Mouse (Mus musculus) inflammation-experienced regulatory T-cells (primary cell): ENCODE results near the gene Lamb2. TPM values are rescaled to one million over a fixed set of nuclear protein-coding genes. Genes with fewer than 3 reads are reported as not detected.

ENCODE experiments used
- polyA plus RNA-seq, 2 experiments: library from polyadenylated mRNA; unstranded; fragments of 100-300 nt; shearing (Covaris generic); gene quantifications; one replicate each; pipeline ENCODE4 v1.2.1; 2017

The Lamb2 gene
- polyA plus RNA-seq, result 1 to 10 TPM in 1 of 2 experiments, under 1 TPM in 1; 0.57 to 4.7 TPM

GRCm38 (mm10) chr9:108479721-108480351, at the start of gene Lamb2:
Gene Lamb2 (plus strand): TSS chr9:108479736.

GRCm38 (mm10) chr9:108436182-108436581, 43.4 kb upstream of the Lamb2 start, which contains the start of gene BC048562:
Gene BC048562 (plus strand): TSS chr9:108436482.

GRCm38 (mm10) chr9:108460319-108461178, 19.0 kb upstream of the Lamb2 start, which contains the start of gene Ccdc71:
Gene Ccdc71 (plus strand): TSS chr9:108460527.

GRCm38 (mm10) chr9:108461181-108461631, 18.3 kb upstream of the Lamb2 start, which contains the start of gene Klhdc8b:
Gene Klhdc8b (minus strand): TSS chr9:108461581.

GRCm38 (mm10) chr9:108490559-108491285, 11.2 kb downstream of the Lamb2 start, which contains the start of gene Usp19:
Gene Usp19 (plus strand): TSS chr9:108490602.

GRCm38 (mm10) chr9:108507619-108508434, 28.3 kb downstream of the Lamb2 start, which contains the start of gene Qars:
Gene Qars (plus strand): TSS chr9:108507706.

GRCm38 (mm10) chr9:108516380-108517251, 37.1 kb downstream of the Lamb2 start, which contains the start of gene Qrich1:
Gene Qrich1 (plus strand): TSS chr9:108516806.

Other genes with a start within 250 kb of the Lamb2 start
- gene Dag1, start 215.8 kb upstream of the Lamb2 start, polyA plus RNA-seq, result 10 to 100 TPM; 12.6 to 15.8 TPM
- gene Nicn1, start 189.3 kb upstream of the Lamb2 start, polyA plus RNA-seq, result 1 to 10 TPM; 1.3 to 3.2 TPM
- gene Amt, start 182.9 kb upstream of the Lamb2 start, polyA plus RNA-seq, result under 1 TPM; 0.47 to 0.89 TPM
- gene Rhoa, start 173.6 kb upstream of the Lamb2 start, polyA plus RNA-seq, result 100 to 1,000 TPM; 352 to 371 TPM
- gene Tcta, start 173.6 kb upstream of the Lamb2 start, polyA plus RNA-seq, result 10 to 100 TPM; 13.0 to 15.4 TPM
- gene Gpx1, start 140.8 kb upstream of the Lamb2 start, polyA plus RNA-seq, result 100 to 1,000 TPM; 526 to 558 TPM
- 100 to 1,000 TPM; 146 to 173 TPM for gene Usp4, start 131.9 kb upstream of the Lamb2 start, polyA plus RNA-seq
- 1 to 10 TPM; 2.6 to 3.9 TPM for gene 1700102P08Rik, start 86.9 kb upstream of the Lamb2 start, polyA plus RNA-seq
- 1 to 10 TPM in 1 of 2 experiments, not detected in 1; 1.8 TPM for gene Ccdc36, start 51.3 kb upstream of the Lamb2 start, polyA plus RNA-seq
- not detected for gene BC048562, start 43.3 kb upstream of the Lamb2 start, polyA plus RNA-seq
- gene Ccdc71, start 19.2 kb upstream of the Lamb2 start, polyA plus RNA-seq, result 10 to 100 TPM; 41.9 to 48.2 TPM
- 1 to 10 TPM; 8.2 to 8.3 TPM for gene Klhdc8b, start 18.2 kb upstream of the Lamb2 start, polyA plus RNA-seq
- gene Usp19, start 10.9 kb downstream of the Lamb2 start, polyA plus RNA-seq, result 100 to 1,000 TPM; 116 to 142 TPM
- 100 to 1,000 TPM in 1 of 2 experiments, 10 to 100 TPM in 1; 78.1 to 104 TPM for gene Qars, start 28.0 kb downstream of the Lamb2 start, polyA plus RNA-seq
- gene Qrich1, start 37.1 kb downstream of the Lamb2 start, polyA plus RNA-seq, result 100 to 1,000 TPM; 143 to 144 TPM
- 10 to 100 TPM; 65.6 to 70.4 TPM for gene Impdh2, start 80.5 kb downstream of the Lamb2 start, polyA plus RNA-seq
- 10 to 100 TPM; 64.1 to 70.8 TPM for gene Ndufaf3, start 87.7 kb downstream of the Lamb2 start, polyA plus RNA-seq
- 100 to 1,000 TPM; 102 to 133 TPM for gene Dalrd3, start 90.2 kb downstream of the Lamb2 start, polyA plus RNA-seq
- gene Wdr6, start 99.0 kb downstream of the Lamb2 start, polyA plus RNA-seq, result 10 to 100 TPM; 56.5 to 71.2 TPM
- gene P4htm, start 117.9 kb downstream of the Lamb2 start, polyA plus RNA-seq, result 10 to 100 TPM; 10.1 to 18.2 TPM
- gene Arih2, start 169.7 kb downstream of the Lamb2 start, polyA plus RNA-seq, result 10 to 100 TPM; 73.3 to 80.5 TPM
- gene Slc25a20, start 182.4 kb downstream of the Lamb2 start, polyA plus RNA-seq, result 10 to 100 TPM; 40.7 to 49.3 TPM
- gene Prkar2a, start 209.6 kb downstream of the Lamb2 start, polyA plus RNA-seq, result 10 to 100 TPM; 11.9 to 32.9 TPM